Mouse (Mus musculus): ENCODE results near the gene Trip10. TPM values are rescaled to one million over a fixed set of nuclear protein-coding genes. Genes with fewer than 3 reads are reported as not detected.
A peak's percentile ranks its signal among the peaks of the same experiment; 100 is the strongest.

Trip10 gene
- polyA plus RNA-seq, 1 experiment = 61.1 TPM

GRCm38 (mm10) chr17:57250461-57251160 is 1.4 kb downstream of the Trip10 start:
- no peak for TF ChIP-seq CTCF (IDR thresholded peaks at IDR 0.05; ENCODE audit: low read depth, low read length)
- TF ChIP-seq EP300 (IDR thresholded peaks at IDR 0.05; ENCODE audit: insufficient read depth, low read depth, low read length) = no peak
- TF ChIP-seq POLR2A (IDR thresholded peaks at IDR 0.05; ENCODE audit: insufficient read depth, low read length) = no peak
- Histone ChIP-seq H3K4me3 (ENCODE audit: low read depth, low read length) (peak overlapping the region; percentile 52), H3K36me3 (ENCODE audit: control insufficient read depth, insufficient read depth, low read length, poor library complexity, severe bottlenecking) (peaks cover 26% of the 10 kb centered on the region), H3K27me3 (ENCODE audit: control insufficient read depth, insufficient read depth, low read length, poor library complexity, severe bottlenecking) (no peaks in the 10 kb centered on the region), H3K27ac (ENCODE audit: insufficient read depth, low read length) (no peak overlapping the region), H3K9me3 (replicated peaks; ENCODE audit: control insufficient read depth, insufficient read depth, low read length, poor library complexity, severe bottlenecking) (no peaks in the 10 kb centered on the region), H3K9ac (ENCODE audit: low read depth, poor library complexity, severe bottlenecking) (peak overlapping the region; percentile 81), H3K4me1 (ENCODE audit: control insufficient read depth, insufficient read depth, low read length) (no peaks in the 10 kb centered on the region)

- Histone ChIP-seq H3K9me3 (replicated peaks; ENCODE audit: control insufficient read depth, insufficient read depth, low read length, poor library complexity, severe bottlenecking) (no peaks in the 10 kb centered on the region), H3K27me3 (ENCODE audit: control insufficient read depth, insufficient read depth, low read length, poor library complexity, severe bottlenecking) (no peaks in the 10 kb centered on the region), H3K4me1 (ENCODE audit: control insufficient read depth, insufficient read depth, low read length) (no peaks in the 10 kb centered on the region), H3K4me3 (ENCODE audit: low read depth, low read length) (no peak overlapping the region), H3K36me3 (ENCODE audit: control insufficient read depth, insufficient read depth, low read length, poor library complexity, severe bottlenecking) (peaks cover 30% of the 10 kb centered on the region), H3K9ac (ENCODE audit: low read depth, poor library complexity, severe bottlenecking) (no peak overlapping the region), H3K27ac (ENCODE audit: insufficient read depth, low read length) (no peak overlapping the region)
- no peak for TF ChIP-seq EP300 (IDR thresholded peaks at IDR 0.05; ENCODE audit: insufficient read depth, low read depth, low read length)
- no peak for TF ChIP-seq CTCF (IDR thresholded peaks at IDR 0.05; ENCODE audit: low read depth, low read length)
- no peak for TF ChIP-seq POLR2A (IDR thresholded peaks at IDR 0.05; ENCODE audit: insufficient read depth, low read length)
Observed at GRCm38 (mm10) chr17:57251431-57251830, 2.2 kb downstream of the Trip10 start.

GRCm38 (mm10) chr17:57253306-57253705 is 4.1 kb downstream of the Trip10 start:
- H3K27ac ChIP-seq (ENCODE audit: insufficient read depth, low read length) = no peak overlapping the region
- TF ChIP-seq EP300 (IDR thresholded peaks at IDR 0.05; ENCODE audit: insufficient read depth, low read depth, low read length) (no peak), CTCF (IDR thresholded peaks at IDR 0.05; ENCODE audit: low read depth, low read length) (no peak), POLR2A (IDR thresholded peaks at IDR 0.05; ENCODE audit: insufficient read depth, low read length) (no peak)
- no peaks in the 10 kb centered on the region for H3K4me1 ChIP-seq (ENCODE audit: control insufficient read depth, insufficient read depth, low read length)
- H3K27me3 ChIP-seq (ENCODE audit: control insufficient read depth, insufficient read depth, low read length, poor library complexity, severe bottlenecking) = no peaks in the 10 kb centered on the region
- H3K4me3 ChIP-seq (ENCODE audit: low read depth, low read length) = no peak overlapping the region
- H3K9me3 ChIP-seq (replicated peaks; ENCODE audit: control insufficient read depth, insufficient read depth, low read length, poor library complexity, severe bottlenecking) = no peaks in the 10 kb centered on the region
- H3K9ac ChIP-seq (ENCODE audit: low read depth, poor library complexity, severe bottlenecking) = no peak overlapping the region
- peaks cover 43% of the 10 kb centered on the region for H3K36me3 ChIP-seq (ENCODE audit: control insufficient read depth, insufficient read depth, low read length, poor library complexity, severe bottlenecking)

- no peaks in the 10 kb centered on the region for H3K9me3 ChIP-seq (replicated peaks; ENCODE audit: control insufficient read depth, insufficient read depth, low read length, poor library complexity, severe bottlenecking)
- H3K4me3 ChIP-seq (ENCODE audit: low read depth, low read length) = no peak overlapping the region
- no peak overlapping the region for H3K9ac ChIP-seq (ENCODE audit: low read depth, poor library complexity, severe bottlenecking)
- H3K4me1 ChIP-seq (ENCODE audit: control insufficient read depth, insufficient read depth, low read length) = no peaks in the 10 kb centered on the region
- H3K27ac ChIP-seq (ENCODE audit: insufficient read depth, low read length) = no peak overlapping the region
- H3K27me3 ChIP-seq (ENCODE audit: control insufficient read depth, insufficient read depth, low read length, poor library complexity, severe bottlenecking) = no peaks in the 10 kb centered on the region
- TF ChIP-seq CTCF (IDR thresholded peaks at IDR 0.05; ENCODE audit: low read depth, low read length) (no peak), POLR2A (IDR thresholded peaks at IDR 0.05; ENCODE audit: insufficient read depth, low read length) (no peak), EP300 (IDR thresholded peaks at IDR 0.05; ENCODE audit: insufficient read depth, low read depth, low read length) (no peak)
- H3K36me3 ChIP-seq (ENCODE audit: control insufficient read depth, insufficient read depth, low read length, poor library complexity, severe bottlenecking) = peaks cover 58% of the 10 kb centered on the region
Observed at GRCm38 (mm10) chr17:57255354-57255753, 6.1 kb downstream of the Trip10 start.

- Histone ChIP-seq H3K4me3 (ENCODE audit: low read depth, low read length) (no peak overlapping the region), H3K36me3 (ENCODE audit: control insufficient read depth, insufficient read depth, low read length, poor library complexity, severe bottlenecking) (peaks cover 60% of the 10 kb centered on the region), H3K27me3 (ENCODE audit: control insufficient read depth, insufficient read depth, low read length, poor library complexity, severe bottlenecking) (no peaks in the 10 kb centered on the region), H3K4me1 (ENCODE audit: control insufficient read depth, insufficient read depth, low read length) (peaks cover 3% of the 10 kb centered on the region), H3K9me3 (replicated peaks; ENCODE audit: control insufficient read depth, insufficient read depth, low read length, poor library complexity, severe bottlenecking) (no peaks in the 10 kb centered on the region), H3K9ac (ENCODE audit: low read depth, poor library complexity, severe bottlenecking) (no peak overlapping the region), H3K27ac (ENCODE audit: insufficient read depth, low read length) (no peak overlapping the region)
- no peak for TF ChIP-seq EP300 (IDR thresholded peaks at IDR 0.05; ENCODE audit: insufficient read depth, low read depth, low read length)
- no peak for TF ChIP-seq POLR2A (IDR thresholded peaks at IDR 0.05; ENCODE audit: insufficient read depth, low read length)
- TF ChIP-seq CTCF (IDR thresholded peaks at IDR 0.05; ENCODE audit: low read depth, low read length) = no peak
Observed at GRCm38 (mm10) chr17:57256921-57257485, 7.7 kb downstream of the Trip10 start.

GRCm38 (mm10) chr17:57258191-57258590 is 8.9 kb downstream of the Trip10 start:
- Histone ChIP-seq H3K27me3 (ENCODE audit: control insufficient read depth, insufficient read depth, low read length, poor library complexity, severe bottlenecking) (no peaks in the 10 kb centered on the region), H3K4me3 (ENCODE audit: low read depth, low read length) (no peak overlapping the region), H3K9ac (ENCODE audit: low read depth, poor library complexity, severe bottlenecking) (no peak overlapping the region), H3K4me1 (ENCODE audit: control insufficient read depth, insufficient read depth, low read length) (peaks cover 3% of the 10 kb centered on the region), H3K27ac (ENCODE audit: insufficient read depth, low read length) (no peak overlapping the region), H3K36me3 (ENCODE audit: control insufficient read depth, insufficient read depth, low read length, poor library complexity, severe bottlenecking) (peaks cover 69% of the 10 kb centered on the region), H3K9me3 (replicated peaks; ENCODE audit: control insufficient read depth, insufficient read depth, low read length, poor library complexity, severe bottlenecking) (no peaks in the 10 kb centered on the region)
- TF ChIP-seq POLR2A (IDR thresholded peaks at IDR 0.05; ENCODE audit: insufficient read depth, low read length) (no peak), CTCF (IDR thresholded peaks at IDR 0.05; ENCODE audit: low read depth, low read length) (no peak), EP300 (IDR thresholded peaks at IDR 0.05; ENCODE audit: insufficient read depth, low read depth, low read length) (no peak)
